In genomic region chr10:63022541-63023120, GRCm38 (mm10) we compare ENCODE assay signal across 8 mouse cellular contexts. TPM values are rescaled to one million over a fixed set of nuclear protein-coding genes. Genes with fewer than 3 reads are reported as not detected.
DNase-seq lines count a peak whose midpoint lies in the region; ATAC-seq and TF ChIP-seq lines count a peak whose summit lies in the region.

No protein-coding gene starts in this region.

- H3K4me3 ChIP-seq in erythroblast, embryonic 14.5 days (replicated peaks): peak overlapping the region; percentile 73
- H3K4me3 ChIP-seq in limb, embryonic 14.5 days (replicated peaks; ENCODE audit: low read length): peak overlapping the region; percentile 94
- H3K4me3 ChIP-seq in stomach, embryonic 14.5 days (ENCODE audit: low read depth, low read length): peak overlapping the region; percentile 86

- H3K9ac ChIP-seq in limb, embryonic 14.5 days (ENCODE audit: low read depth, low read length, severe bottlenecking): peak overlapping the region; percentile 100
- H3K9ac ChIP-seq in stomach, embryonic 14.5 days (replicated peaks; ENCODE audit: low read depth, low read length): peak overlapping the region; percentile 72

- H3K4me2 ChIP-seq in limb, embryonic 14.5 days (replicated peaks; ENCODE audit: low read depth, low read length, severe bottlenecking): peak overlapping the region; percentile 59
- H3K4me2 ChIP-seq in stomach, embryonic 14.5 days (replicated peaks; ENCODE audit: low read depth, low read length): peak overlapping the region; percentile 60

- WGBS in limb, embryonic 14.5 days: under 1% methylated on average over 27 of the region's 27 CpGs
- WGBS in stomach, embryonic 14.5 days: under 1% methylated on average over 27 of the region's 27 CpGs

- H3K9me3 ChIP-seq in erythroblast, embryonic 14.5 days (ENCODE audit: control insufficient read depth, low read length): no peaks in the 10 kb centered on the region
- H3K9me3 ChIP-seq in limb, embryonic 14.5 days (ENCODE audit: control insufficient read depth, low read length): no peaks in the 10 kb centered on the region
- no peaks in the 10 kb centered on the region for H3K9me3 ChIP-seq in stomach, embryonic 14.5 days (ENCODE audit: control insufficient read depth, low read depth, low read length)

- H3K4me1 ChIP-seq in erythroblast, embryonic 14.5 days (ENCODE audit: control insufficient read depth): peaks cover 49% of the 10 kb centered on the region
- H3K4me1 ChIP-seq in limb, embryonic 14.5 days (ENCODE audit: control insufficient read depth, insufficient read depth, low read length): peaks cover 23% of the 10 kb centered on the region
- peaks cover 15% of the 10 kb centered on the region for H3K4me1 ChIP-seq in stomach, embryonic 14.5 days (ENCODE audit: control insufficient read depth, insufficient read depth, low read length)

- DNase-seq in thymus, postnatal 4 days: peak; percentile 36
- no peak for DNase-seq in thymus, postnatal 36 days
- DNase-seq in limb, embryonic 14.5 days (ENCODE audit: low spot score): peak; percentile 5
- DNase-seq in adrenal gland, postnatal 4 days (ENCODE audit: low spot score in 2 of 2): no peak
- DNase-seq in right cerebral cortex, postnatal 10 days (ENCODE audit: low spot score in 2 of 2): no peak

- H3K27me3 ChIP-seq in erythroblast, embryonic 14.5 days (ENCODE audit: control insufficient read depth): no peaks in the 10 kb centered on the region
- H3K27me3 ChIP-seq in limb, embryonic 14.5 days (ENCODE audit: control insufficient read depth, insufficient read depth, low read length): no peaks in the 10 kb centered on the region
- H3K27me3 ChIP-seq in stomach, embryonic 14.5 days (ENCODE audit: control insufficient read depth, insufficient read depth, low read length): no peaks in the 10 kb centered on the region

- no peak for ATAC-seq in erythroblast, adult 5-6 weeks (replicated peaks; ENCODE audit: low FRiP score, poor library complexity, severe bottlenecking)
- no peak for ATAC-seq in limb, embryonic 14.5 days (ENCODE audit: low FRiP score, low read depth)
- ATAC-seq in stomach, embryonic 14.5 days (ENCODE audit: insufficient number of reproducible peaks, insufficient read depth, low FRiP score, low read depth): no peak

- H3K27ac ChIP-seq in limb, embryonic 14.5 days (replicated peaks; ENCODE audit: low read depth, low read length): peak overlapping the region; percentile 100
- H3K27ac ChIP-seq in stomach, embryonic 14.5 days (ENCODE audit: low read length): peak overlapping the region; percentile 99

- TF ChIP-seq POLR2A in limb, embryonic 14.5 days (IDR thresholded peaks at IDR 0.05; ENCODE audit: borderline replicate concordance, extremely low read depth, insufficient read depth, insufficient read length): no peak

- H3K36me3 ChIP-seq in erythroblast, embryonic 14.5 days (ENCODE audit: control insufficient read depth): peaks cover 28% of the 10 kb centered on the region
- H3K36me3 ChIP-seq in limb, embryonic 14.5 days (ENCODE audit: control insufficient read depth, insufficient read depth, low read length): peaks cover 7% of the 10 kb centered on the region; the same call in 1 of the 2 replicates
- peaks cover 4% of the 10 kb centered on the region for H3K36me3 ChIP-seq in stomach, embryonic 14.5 days (ENCODE audit: control insufficient read depth, insufficient read depth, low read length)

RNA-seq across cellular contexts. Expression of gene Hnrnph3, which starts 1.4 kb away (rescaled TPM):
- polyA plus RNA-seq in erythroblast, embryonic 14.5 days (2012): 2.2 and 2.4 TPM in 2 replicates
- 6.1 and 13.6 TPM in 2 replicates for total RNA-seq in erythroblast, adult 5-6 weeks (2015; ENCODE audit: low replicate concordance)
- 7.6 and 27.6 TPM in 2 replicates for total RNA-seq in erythroblast, adult 5-6 weeks (2017; ENCODE audit: low replicate concordance)
- 94.5 and 119 TPM in 2 replicates for polyA plus RNA-seq in limb, embryonic 14.5 days (2012; rRNA removed)
- polyA plus RNA-seq in limb, embryonic 14.5 days (2014; fragmentation: Nextera tagmentation; extraction: Ambion mirVana): 54.9 and 71.5 TPM in 2 replicates
- 75.0 and 75.8 TPM in 2 replicates for polyA plus RNA-seq in stomach, embryonic 14.5 days (2014; fragmentation: Nextera tagmentation; extraction: Ambion mirVana)
- total RNA-seq in adrenal gland, postnatal 4 days (2021): 10 to 100 TPM; 64.9 to 75.4 TPM

RNA-seq across cellular contexts. Expression of gene Pbld2, which starts 1.5 kb away (rescaled TPM):
- not detected in 2 replicates for polyA plus RNA-seq in erythroblast, embryonic 14.5 days (2012)
- not detected in 2 replicates for total RNA-seq in erythroblast, adult 5-6 weeks (2015; ENCODE audit: low replicate concordance)
- total RNA-seq in erythroblast, adult 5-6 weeks (2017; ENCODE audit: low replicate concordance): not detected in 2 replicates
- 2.1 and 2.8 TPM in 2 replicates for polyA plus RNA-seq in limb, embryonic 14.5 days (2012; rRNA removed)
- polyA plus RNA-seq in limb, embryonic 14.5 days (2014; fragmentation: Nextera tagmentation; extraction: Ambion mirVana): 0.52 and 0.64 TPM in 2 replicates
- polyA plus RNA-seq in stomach, embryonic 14.5 days (2014; fragmentation: Nextera tagmentation; extraction: Ambion mirVana): 1.6 and 2.1 TPM in 2 replicates
- 1 to 10 TPM; 4.9 to 8.0 TPM for total RNA-seq in adrenal gland, postnatal 4 days (2021)

RNA-seq across cellular contexts. Expression of gene Pbld1, which starts 37.3 kb away (rescaled TPM):
- not detected in 2 replicates for polyA plus RNA-seq in erythroblast, embryonic 14.5 days (2012)
- not detected in 2 replicates for total RNA-seq in erythroblast, adult 5-6 weeks (2015; ENCODE audit: low replicate concordance)
- total RNA-seq in erythroblast, adult 5-6 weeks (2017; ENCODE audit: low replicate concordance): not detected in 2 replicates
- polyA plus RNA-seq in limb, embryonic 14.5 days (2012; rRNA removed): 0.17 and 0.23 TPM in 2 replicates
- 0.78 and 1.1 TPM in 2 replicates for polyA plus RNA-seq in limb, embryonic 14.5 days (2014; fragmentation: Nextera tagmentation; extraction: Ambion mirVana)
- polyA plus RNA-seq in stomach, embryonic 14.5 days (2014; fragmentation: Nextera tagmentation; extraction: Ambion mirVana): 1.2 and 1.5 TPM in 2 replicates
- 1 to 10 TPM; 5.7 to 7.1 TPM for total RNA-seq in adrenal gland, postnatal 4 days (2021)

RNA-seq across cellular contexts. Expression of gene Rufy2, which starts 42.6 kb away (rescaled TPM):
- polyA plus RNA-seq in erythroblast, embryonic 14.5 days (2012): not detected in 2 replicates
- 1.3 and 10.0 TPM in 2 replicates for total RNA-seq in erythroblast, adult 5-6 weeks (2015; ENCODE audit: low replicate concordance)
- total RNA-seq in erythroblast, adult 5-6 weeks (2017; ENCODE audit: low replicate concordance): 1.7 and 3.9 TPM in 2 replicates
- 16.0 and 17.6 TPM in 2 replicates for polyA plus RNA-seq in limb, embryonic 14.5 days (2012; rRNA removed)
- polyA plus RNA-seq in limb, embryonic 14.5 days (2014; fragmentation: Nextera tagmentation; extraction: Ambion mirVana): 25.9 and 28.2 TPM in 2 replicates
- polyA plus RNA-seq in stomach, embryonic 14.5 days (2014; fragmentation: Nextera tagmentation; extraction: Ambion mirVana): 28.0 and 32.4 TPM in 2 replicates
- total RNA-seq in adrenal gland, postnatal 4 days (2021): 10 to 100 TPM; 26.0 to 32.5 TPM

Comparison
In these comparisons a context has a peak if more than half of its experiments do, and no peak if none do; other contexts are left out.
1. DNase-seq: peak in thymus, postnatal 4 days (single experiment) and limb, embryonic 14.5 days (single experiment); none in thymus, postnatal 36 days (0 of 2), adrenal gland, postnatal 4 days (0 of 2) and right cerebral cortex, postnatal 10 days (0 of 2).
2. RNA of gene Hnrnph3, which starts 1.4 kb away (polyA plus RNA-seq): 54.9 to 119 TPM in limb, embryonic 14.5 days and 75.0 to 75.8 TPM in stomach, embryonic 14.5 days; 2.2 to 2.4 TPM in erythroblast, embryonic 14.5 days; every median in the first group is over 10 times any median in the second.
3. Peak in every context shown above with its lines, with median percentiles within 50 percentile points of each other: H3K4me3 ChIP-seq.